Mouse (Mus musculus) splenic B cell, adult 2 months (primary cell): ENCODE measurements around the gene Mea1.

Source experiments
- DNase-seq: peaks from one replicate; pipeline ENCODE4 v3.0.0-alpha.2; 2011; ENCODE audit warnings: low read depth, low spot score
- H3K27me3 ChIP-seq: 2 replicates; pipeline ENCODE4 v1.6.1; 2012; ENCODE audit warnings: mild to moderate bottlenecking, low read length, moderate library complexity, mixed read lengths; ENCODE audit not compliant: control insufficient read depth, poor library complexity, insufficient read depth, severe bottlenecking
- H3K36me3 ChIP-seq: 2 replicates; pipeline ENCODE4 v1.6.1; 2012; ENCODE audit warnings: mild to moderate bottlenecking, low read length, moderate library complexity, mixed read lengths; ENCODE audit not compliant: control insufficient read depth, poor library complexity, insufficient read depth, severe bottlenecking

Mea1 gene

GRCm38 (mm10) chr17:46651292-46651691 lies 27.3 kb upstream of the Mea1 start:
- Histone ChIP-seq H3K27me3 (no peaks in the 10 kb centered on the region), H3K36me3 (no peaks in the 10 kb centered on the region)
- no peak for DNase-seq

- no peaks in the 10 kb centered on the region for H3K36me3 ChIP-seq
- no peaks in the 10 kb centered on the region for H3K27me3 ChIP-seq
- DNase-seq, result no peak
These were observed 26.6 kb upstream of the Mea1 start for GRCm38 (mm10) chr17:46651755-46652547.

DNA sequence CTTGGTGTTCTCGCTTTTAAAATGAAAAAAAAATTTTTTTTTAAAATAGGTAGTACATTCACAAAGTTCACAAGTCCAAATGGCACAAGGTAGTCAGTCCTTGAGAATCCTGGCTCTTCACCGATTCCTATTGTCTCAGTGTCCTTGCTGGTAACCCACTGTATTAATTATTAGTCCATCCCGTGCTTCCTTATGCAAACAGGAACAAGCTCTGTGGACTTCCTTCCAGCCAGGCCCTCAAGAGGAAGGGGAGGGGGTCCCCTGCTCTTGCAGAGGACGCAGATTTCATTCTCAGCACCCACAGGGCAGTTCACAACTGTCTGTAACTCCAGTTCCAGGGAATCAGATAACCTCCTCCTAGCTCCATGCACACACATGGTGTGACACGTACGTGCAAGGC lies 22.5 kb upstream of the Mea1 start:
- Histone ChIP-seq H3K27me3 (no peaks in the 10 kb centered on the region), H3K36me3 (no peaks in the 10 kb centered on the region)
- no peak for DNase-seq

DNA sequence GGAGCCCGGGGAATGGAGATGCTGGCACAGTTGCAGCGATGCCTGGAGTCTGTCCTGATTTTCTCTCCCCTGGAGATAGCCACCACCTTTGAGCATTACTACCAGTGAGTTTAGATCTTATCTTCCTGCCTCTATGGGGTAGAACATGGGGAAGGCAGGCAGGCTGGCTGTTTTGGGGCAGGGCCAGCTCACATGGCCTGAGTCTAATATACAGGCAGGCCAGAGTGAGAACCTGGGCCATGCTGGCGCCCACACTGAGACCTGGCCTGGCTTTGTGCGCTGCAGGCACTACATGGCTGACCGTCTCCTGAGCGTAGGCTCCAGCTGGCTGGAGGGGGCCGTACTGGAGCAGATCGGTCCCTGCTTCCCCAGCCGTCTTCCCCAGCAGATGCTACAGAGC lies 17.2 kb upstream of the Mea1 start:
- no peaks in the 10 kb centered on the region for H3K27me3 ChIP-seq
- no peak for DNase-seq
- H3K36me3 ChIP-seq, result 0 out of 2 replicates have a peak, but pooled peaks cover 1% of the 10 kb centered on the region

GRCm38 (mm10) chr17:46661981-46662380 lies 16.6 kb upstream of the Mea1 start:
- no peaks in the 10 kb centered on the region for H3K27me3 ChIP-seq
- H3K36me3 ChIP-seq, result peaks cover 5% of the 10 kb centered on the region; the same call in 1 of the 2 replicates
- DNase-seq, result no peak

GRCm38 (mm10) chr17:46662730-46663129 lies 15.9 kb upstream of the Mea1 start:
- Histone ChIP-seq H3K27me3 (no peaks in the 10 kb centered on the region), H3K36me3 (peaks cover 7% of the 10 kb centered on the region; the same call in 1 of the 2 replicates)
- DNase-seq, result no peak

DNA sequence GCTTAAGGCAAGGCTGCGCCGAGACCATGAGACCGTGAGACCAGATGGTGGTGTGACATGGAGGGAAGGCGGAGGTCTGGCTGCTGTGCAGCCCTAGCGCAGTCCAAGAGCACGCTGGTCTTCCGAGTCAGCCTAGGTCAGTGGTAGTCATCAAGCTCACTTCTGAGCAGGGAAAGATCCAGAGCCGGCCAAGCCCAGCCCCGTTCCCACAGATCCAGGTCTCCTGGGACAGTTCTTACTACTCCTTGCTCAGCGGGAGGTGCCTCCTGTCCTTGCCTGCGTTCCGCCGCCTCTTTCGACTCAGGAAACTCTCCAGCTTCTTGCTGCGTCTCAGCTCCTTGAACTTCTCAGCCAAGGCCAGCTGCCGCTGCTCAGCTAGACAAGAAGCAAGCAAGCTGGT lies 10.9 kb upstream of the Mea1 start:
- H3K27me3 ChIP-seq, result no peaks in the 10 kb centered on the region

DNA sequence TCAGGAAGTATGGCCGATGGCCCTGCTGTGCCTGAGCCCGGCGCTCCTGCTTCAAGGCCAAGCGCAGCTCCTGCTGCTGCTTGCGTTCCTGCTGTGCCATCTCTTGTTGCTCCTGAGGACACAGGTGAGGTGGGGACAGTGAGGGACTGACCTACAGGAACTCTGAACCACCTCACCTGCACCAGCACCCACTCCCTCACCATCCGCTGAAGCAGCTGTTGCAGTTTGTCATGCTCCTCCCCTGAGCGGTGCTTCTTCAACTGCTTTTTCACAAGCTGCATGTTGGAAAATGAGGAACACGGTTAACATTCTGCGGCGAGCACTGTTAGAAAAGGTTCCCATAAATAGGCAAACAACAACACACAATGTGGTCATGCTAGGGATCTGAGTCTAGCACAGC lies 8.7 kb upstream of the Mea1 start:
- Histone ChIP-seq H3K36me3 (peaks cover 14% of the 10 kb centered on the region), H3K27me3 (no peaks in the 10 kb centered on the region)
- DNase-seq, result no peak

More for the DNA sequence above, 10.9 kb upstream of the Mea1 start:
- DNase-seq, result no peak
- peaks cover 14% of the 10 kb centered on the region for H3K36me3 ChIP-seq

DNA sequence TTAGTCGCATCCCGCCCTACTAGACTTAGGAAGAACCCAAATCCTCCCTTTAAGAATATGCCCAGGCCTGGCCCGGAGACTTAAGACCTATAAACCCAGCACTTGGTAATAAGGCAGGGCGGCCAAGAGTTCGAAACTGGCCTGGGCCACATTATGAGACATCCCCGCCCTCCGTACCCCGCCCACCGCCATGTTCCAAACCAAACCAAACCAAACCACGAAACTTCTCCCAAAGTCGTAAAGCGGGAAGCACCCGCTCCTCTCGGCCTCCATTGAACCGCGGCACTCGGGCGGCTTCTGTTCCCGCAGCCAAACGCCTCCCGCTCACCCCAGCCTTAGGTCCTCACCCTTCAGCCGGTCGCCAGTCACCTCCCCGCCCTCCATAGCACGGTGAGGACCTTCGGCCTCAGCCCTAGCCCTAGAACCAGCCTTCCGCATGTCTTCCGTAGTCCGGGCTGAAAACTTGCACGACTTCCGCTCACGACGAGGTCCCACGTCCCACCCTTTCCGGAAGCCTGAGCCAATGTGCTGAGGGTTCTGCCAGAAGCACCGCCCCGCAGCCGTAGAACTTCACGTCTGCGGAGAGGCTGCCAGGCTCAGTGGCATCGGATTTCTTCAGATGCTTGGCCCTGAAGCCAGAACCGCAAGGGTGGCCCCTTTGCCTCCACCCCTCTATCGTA lies 4.6 kb upstream of the Mea1 start, which contains the start of gene Rrp36:
Rrp36 (minus strand) TSS at position 503 of the 680 bp plus-strand sequence.
- H3K36me3 ChIP-seq, result peaks cover 10% of the 10 kb centered on the region

GRCm38 (mm10) chr17:46674530-46675283 lies 3.9 kb upstream of the Mea1 start:
- Histone ChIP-seq H3K36me3 (peaks cover 7% of the 10 kb centered on the region), H3K27me3 (no peaks in the 10 kb centered on the region)
- no peak for DNase-seq

More for the DNA sequence above, 4.6 kb upstream of the Mea1 start, which contains the start of gene Rrp36:
- peak; percentile 92 for DNase-seq
- no peaks in the 10 kb centered on the region for H3K27me3 ChIP-seq

GRCm38 (mm10) chr17:46678911-46679310 lies 318 bp downstream of the Mea1 start:
- no peak for DNase-seq
- Histone ChIP-seq H3K27me3 (no peaks in the 10 kb centered on the region), H3K36me3 (peaks cover 2% of the 10 kb centered on the region)

- H3K36me3 ChIP-seq, result peaks cover 2% of the 10 kb centered on the region
- H3K27me3 ChIP-seq, result no peaks in the 10 kb centered on the region
- peak; percentile 59 for DNase-seq
These were observed 1.5 kb downstream of the Mea1 start for GRCm38 (mm10) chr17:46679843-46680759.

DNA sequence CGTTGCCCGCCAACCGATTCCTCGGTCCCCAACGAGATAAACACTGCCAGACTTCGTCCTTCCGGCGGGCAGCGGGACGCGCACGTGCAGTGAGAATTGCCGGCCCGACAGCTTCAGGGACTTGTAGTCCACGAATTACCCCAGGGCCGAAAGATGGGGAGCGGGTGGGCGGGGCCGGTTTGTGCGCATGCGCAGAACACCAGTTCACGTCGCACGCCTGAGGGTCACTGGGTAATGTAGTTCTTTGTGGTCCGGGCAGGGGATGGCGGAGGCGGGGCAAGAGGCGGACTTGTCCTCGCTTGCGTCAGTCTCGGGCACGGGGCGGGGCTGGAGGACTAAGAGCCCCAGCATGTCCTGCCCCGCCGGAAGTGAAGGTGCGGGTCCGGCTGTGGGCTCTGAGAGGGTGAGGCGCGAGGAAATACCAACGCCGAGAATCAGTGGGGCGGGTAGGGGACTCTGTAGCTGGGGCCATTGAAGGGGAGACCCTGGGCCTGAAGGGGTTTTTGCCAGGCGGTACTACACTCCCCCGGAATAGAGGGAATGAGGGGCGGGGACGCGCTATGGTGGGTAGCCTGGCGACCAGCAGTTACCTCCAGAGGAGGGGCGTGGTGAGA lies 2.3 kb downstream of the Mea1 start, which contains the start of gene Klhdc3:
Klhdc3 (minus strand) TSS at position 155 of the 614 bp plus-strand sequence.
- DNase-seq, result peak; percentile 99
- no peaks in the 10 kb centered on the region for H3K27me3 ChIP-seq
- H3K36me3 ChIP-seq, result peaks cover 3% of the 10 kb centered on the region
